Mouse (Mus musculus): ENCODE measurements at regions not wholly inside any gene's neighbourhood (a gene's known extent, or its start where the extent isn't known, plus 50 kb on each side); places are given as distances from the start of the nearest gene placed in this dataset.

DNA sequence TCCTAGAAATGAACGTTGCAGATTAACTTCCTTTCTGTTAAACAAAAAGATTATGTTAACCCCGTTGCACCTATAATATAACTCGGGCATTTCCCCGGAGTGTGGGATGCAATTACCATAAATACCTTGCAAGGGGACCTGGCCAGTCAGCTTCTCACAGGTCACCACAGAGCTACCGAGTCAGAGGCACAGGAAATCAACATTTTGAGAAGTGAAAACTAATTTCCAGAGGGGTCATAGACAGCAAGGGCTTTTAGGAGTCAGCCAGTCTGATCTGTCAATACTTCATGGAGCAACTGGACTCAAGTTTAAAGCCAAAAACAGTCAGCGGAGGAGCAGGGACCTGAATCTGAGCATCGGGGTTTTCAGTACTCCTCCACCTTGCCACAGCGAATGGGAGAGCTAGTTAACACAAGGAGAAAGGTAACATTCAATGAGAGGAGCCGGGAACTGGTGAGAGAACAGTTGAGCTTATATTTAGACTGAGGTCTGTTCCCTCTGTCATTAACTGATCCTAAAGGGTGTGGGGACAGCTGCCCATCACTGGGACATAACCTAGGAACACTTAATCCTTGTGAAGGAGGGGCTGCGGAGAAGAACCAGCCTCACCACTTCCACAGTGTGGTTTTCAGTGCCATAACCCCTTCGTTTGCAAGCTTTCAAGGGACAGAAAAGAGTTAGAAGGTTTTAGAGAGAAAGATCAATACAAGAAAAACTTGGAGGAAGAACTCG lies 105.9 kb downstream of the Nufip1 start:
- peak overlapping the region; percentile 42; the same call in 1 of the 2 replicates for H3K27ac ChIP-seq (replicated peaks)
- no peak overlapping the region for H3K4me3 ChIP-seq (ENCODE audit: low read depth, low read length)
- ATAC-seq (ENCODE audit: low FRiP score, low TSS enrichment) (no peak), DNase-seq (ENCODE audit: low spot score) (no peak)
- WGBS: 58% methylated on average over 12 of the region's 12 CpGs
- H3K9ac ChIP-seq (ENCODE audit: low read length): no peak overlapping the region
- no peaks in the 10 kb centered on the region for H3K9me3 ChIP-seq (ENCODE audit: control insufficient read depth, low read length)
- TF ChIP-seq EP300 (optimal IDR thresholded peaks at IDR 0.05) (no peak), CTCF (IDR thresholded peaks at IDR 0.05; ENCODE audit: low read depth) (no peak)
- H3K27me3 ChIP-seq (ENCODE audit: control insufficient read depth, insufficient read depth, low read length): no peaks in the 10 kb centered on the region
- no peak overlapping the region for H3K4me2 ChIP-seq (replicated peaks; ENCODE audit: low read depth)
- no peaks in the 10 kb centered on the region for H3K36me3 ChIP-seq (ENCODE audit: control insufficient read depth, insufficient read depth, low read length)
- no peaks in the 10 kb centered on the region for H3K4me1 ChIP-seq (replicated peaks; ENCODE audit: control insufficient read depth, insufficient read depth)

DNA sequence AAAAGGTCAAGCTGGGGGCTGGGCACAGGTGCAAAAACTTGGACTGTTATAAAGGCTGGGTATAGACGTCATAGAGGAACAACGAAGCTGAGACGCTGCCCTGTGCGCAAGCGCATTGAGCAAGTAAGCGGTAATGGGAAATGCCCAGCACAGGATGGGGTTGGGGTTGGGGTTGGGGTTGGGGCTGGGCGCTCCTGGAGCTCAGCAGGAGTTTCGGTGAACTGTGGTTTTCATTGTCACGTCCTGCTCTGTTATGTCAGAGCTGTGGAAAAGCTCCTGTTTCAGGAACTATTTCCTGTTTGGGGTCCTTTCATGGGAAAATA lies 106.4 kb downstream of the Nufip1 start:
- H3K9me3 ChIP-seq (ENCODE audit: control insufficient read depth, low read length): no peaks in the 10 kb centered on the region
- no peak overlapping the region for H3K4me2 ChIP-seq (replicated peaks; ENCODE audit: low read depth)
- no peaks in the 10 kb centered on the region for H3K4me1 ChIP-seq (replicated peaks; ENCODE audit: control insufficient read depth, insufficient read depth)
- ATAC-seq (ENCODE audit: low FRiP score, low TSS enrichment): 0 out of 2 replicates have a peak, but pooled peaks have one; percentile 13
- H3K27ac ChIP-seq (replicated peaks): peak overlapping the region; percentile 42
- no peak for TF ChIP-seq CTCF (IDR thresholded peaks at IDR 0.05; ENCODE audit: low read depth)
- no peak for TF ChIP-seq EP300 (optimal IDR thresholded peaks at IDR 0.05)
- WGBS: 63% methylated on average over 9 of the region's 9 CpGs
- no peak for DNase-seq (ENCODE audit: low spot score)
- no peaks in the 10 kb centered on the region for H3K27me3 ChIP-seq (ENCODE audit: control insufficient read depth, insufficient read depth, low read length)
- no peak overlapping the region for H3K9ac ChIP-seq (ENCODE audit: low read length)
- H3K4me3 ChIP-seq (ENCODE audit: low read depth, low read length): no peak overlapping the region
- no peaks in the 10 kb centered on the region for H3K36me3 ChIP-seq (ENCODE audit: control insufficient read depth, insufficient read depth, low read length)

DNA sequence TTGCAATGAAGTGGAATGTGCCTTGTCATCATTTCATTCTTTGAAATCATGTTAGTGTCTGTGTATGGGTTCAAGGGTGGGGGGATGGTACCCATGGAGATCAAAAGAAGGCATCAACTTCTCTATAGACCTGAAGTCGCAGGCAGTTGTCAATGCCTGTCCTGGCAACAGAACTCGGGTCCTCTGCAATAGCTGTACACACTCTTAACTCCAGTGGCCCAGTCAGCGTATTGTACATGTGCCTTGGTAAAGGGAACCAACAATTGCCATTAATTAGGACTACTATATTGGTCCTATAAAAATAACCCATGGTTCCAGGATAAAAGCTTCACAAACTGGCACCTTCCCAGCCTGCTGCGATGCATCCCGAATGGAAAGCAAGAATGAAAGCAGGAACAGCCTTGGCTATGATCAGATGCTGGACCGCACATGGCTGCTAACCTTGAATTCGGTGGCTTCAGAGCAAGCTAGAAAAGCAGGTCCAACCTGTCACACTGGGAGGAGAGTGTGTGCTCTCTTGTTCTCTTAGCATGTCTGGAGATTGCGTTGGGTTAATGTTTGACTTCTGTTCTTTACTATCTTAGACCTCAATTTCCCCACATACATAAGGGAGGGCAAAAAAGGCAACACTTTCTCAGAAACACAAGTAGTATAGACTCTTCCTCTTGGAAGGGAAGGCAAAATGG lies 107.0 kb downstream of the Nufip1 start:
- Histone ChIP-seq H3K4me3 (ENCODE audit: low read depth, low read length) (no peak overlapping the region), H3K9me3 (ENCODE audit: control insufficient read depth, low read length) (no peaks in the 10 kb centered on the region), H3K4me2 (replicated peaks; ENCODE audit: low read depth) (no peak overlapping the region), H3K27ac (replicated peaks) (peak overlapping the region; percentile 42), H3K36me3 (ENCODE audit: control insufficient read depth, insufficient read depth, low read length) (no peaks in the 10 kb centered on the region), H3K27me3 (ENCODE audit: control insufficient read depth, insufficient read depth, low read length) (no peaks in the 10 kb centered on the region), H3K4me1 (replicated peaks; ENCODE audit: control insufficient read depth, insufficient read depth) (peaks cover 5% of the 10 kb centered on the region; the same call in 1 of the 2 replicates), H3K9ac (ENCODE audit: low read length) (no peak overlapping the region)
- WGBS: 65% methylated on average over 8 of the region's 8 CpGs
- peak; percentile 64 for TF ChIP-seq EP300 (optimal IDR thresholded peaks at IDR 0.05)
- no peak for TF ChIP-seq CTCF (IDR thresholded peaks at IDR 0.05; ENCODE audit: low read depth)
- peak; percentile 88 for DNase-seq (ENCODE audit: low spot score)
- ATAC-seq (ENCODE audit: low FRiP score, low TSS enrichment): peak; percentile 83

DNA sequence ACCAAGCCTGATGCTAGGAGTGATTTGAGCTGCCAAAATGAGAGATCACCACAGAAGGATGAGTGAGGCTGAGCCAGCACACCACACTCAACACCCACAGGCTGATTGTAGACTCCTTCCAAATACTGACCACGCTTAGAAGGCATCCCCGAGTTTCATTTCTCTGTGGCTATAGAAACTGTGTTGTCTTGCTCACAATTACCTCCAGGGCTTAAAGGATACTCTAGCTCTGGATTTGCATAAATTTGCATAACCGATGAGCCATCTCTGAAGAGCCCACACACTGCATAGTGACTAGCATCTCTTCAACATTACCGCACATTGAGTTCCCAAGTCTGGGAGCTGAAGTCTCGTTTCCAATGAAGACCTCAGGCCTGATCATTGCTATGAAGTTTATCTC lies 110.3 kb downstream of the Nufip1 start:
- DNase-seq (ENCODE audit: low spot score) (no peak), ATAC-seq (ENCODE audit: low FRiP score, low TSS enrichment) (no peak)
- Histone ChIP-seq H3K4me1 (replicated peaks; ENCODE audit: control insufficient read depth, insufficient read depth) (peaks cover 6% of the 10 kb centered on the region; the same call in 1 of the 2 replicates), H3K36me3 (ENCODE audit: control insufficient read depth, insufficient read depth, low read length) (no peaks in the 10 kb centered on the region), H3K9me3 (ENCODE audit: control insufficient read depth, low read length) (no peaks in the 10 kb centered on the region), H3K4me2 (replicated peaks; ENCODE audit: low read depth) (no peak overlapping the region), H3K4me3 (ENCODE audit: low read depth, low read length) (no peak overlapping the region), H3K27me3 (ENCODE audit: control insufficient read depth, insufficient read depth, low read length) (no peaks in the 10 kb centered on the region), H3K9ac (ENCODE audit: low read length) (no peak overlapping the region), H3K27ac (replicated peaks) (no peak overlapping the region)
- WGBS: 79% methylated on average over 5 of the region's 5 CpGs
- TF ChIP-seq CTCF (IDR thresholded peaks at IDR 0.05; ENCODE audit: low read depth): no peak
- no peak for TF ChIP-seq EP300 (optimal IDR thresholded peaks at IDR 0.05)

DNA sequence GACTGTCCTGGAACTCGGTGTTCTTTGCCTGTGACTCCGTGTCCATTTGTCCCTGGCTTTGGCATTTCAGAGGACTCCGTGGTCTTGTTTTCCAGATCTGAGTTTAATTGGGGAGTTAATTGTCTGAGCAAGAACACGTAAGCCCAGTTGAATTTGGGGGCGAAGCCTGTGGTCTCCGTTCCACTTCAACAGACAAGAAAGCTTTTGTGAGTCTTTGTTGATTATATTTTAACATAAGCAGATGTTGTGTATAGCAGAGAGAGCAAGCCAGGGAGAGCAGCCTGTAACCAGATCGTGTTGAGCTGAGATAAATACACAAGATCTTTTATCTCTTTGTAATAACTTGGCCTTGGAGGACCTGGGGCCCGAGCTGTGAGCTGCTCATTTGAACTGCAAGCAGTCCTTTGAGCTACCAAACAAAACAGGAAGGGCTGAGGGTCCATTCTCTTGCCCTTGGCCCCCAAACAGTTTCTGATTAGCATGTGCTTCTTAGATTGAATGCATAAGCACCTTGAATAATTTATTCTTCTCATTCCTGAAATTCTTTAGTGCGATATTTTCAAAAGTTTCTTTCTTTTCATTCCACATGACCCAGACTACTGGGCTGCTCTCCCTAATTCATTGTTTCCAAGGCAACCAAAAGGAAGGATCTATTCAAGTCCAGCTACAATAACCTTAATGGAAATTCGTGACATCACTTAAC lies 111.1 kb downstream of the Nufip1 start:
- H3K27ac ChIP-seq (replicated peaks): no peak overlapping the region
- H3K4me2 ChIP-seq (replicated peaks; ENCODE audit: low read depth): no peak overlapping the region
- H3K9me3 ChIP-seq (ENCODE audit: control insufficient read depth, low read length): no peaks in the 10 kb centered on the region
- no peaks in the 10 kb centered on the region for H3K36me3 ChIP-seq (ENCODE audit: control insufficient read depth, insufficient read depth, low read length)
- H3K27me3 ChIP-seq (ENCODE audit: control insufficient read depth, insufficient read depth, low read length): no peaks in the 10 kb centered on the region
- no peak overlapping the region for H3K4me3 ChIP-seq (ENCODE audit: low read depth, low read length)
- no peak overlapping the region for H3K9ac ChIP-seq (ENCODE audit: low read length)
- ATAC-seq (ENCODE audit: low FRiP score, low TSS enrichment): no peak
- WGBS: 43% methylated on average over 10 of the region's 10 CpGs
- TF ChIP-seq EP300 (optimal IDR thresholded peaks at IDR 0.05): no peak
- TF ChIP-seq CTCF (IDR thresholded peaks at IDR 0.05; ENCODE audit: low read depth): no peak
- peaks cover 6% of the 10 kb centered on the region; the same call in 1 of the 2 replicates for H3K4me1 ChIP-seq (replicated peaks; ENCODE audit: control insufficient read depth, insufficient read depth)
- DNase-seq (ENCODE audit: low spot score): no peak

DNA sequence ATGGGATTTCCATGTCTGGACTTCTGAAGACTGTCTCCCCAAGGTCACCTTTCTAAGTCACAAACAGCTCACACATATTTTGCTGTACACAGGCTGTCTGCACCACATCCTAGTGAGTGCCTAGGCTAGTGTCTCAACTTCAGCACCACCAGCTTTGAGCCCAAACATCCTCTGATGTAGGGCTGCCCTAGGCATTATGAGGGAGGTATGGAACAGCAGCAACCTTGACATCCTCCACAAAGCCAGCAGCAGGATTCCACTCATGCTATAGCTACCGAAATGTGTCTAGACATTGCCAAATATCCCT lies 111.6 kb downstream of the Nufip1 start:
- no peak for ATAC-seq (ENCODE audit: low FRiP score, low TSS enrichment)
- Histone ChIP-seq H3K27ac (replicated peaks) (peak overlapping the region; percentile 40; the same call in 1 of the 2 replicates), H3K4me3 (ENCODE audit: low read depth, low read length) (no peak overlapping the region), H3K4me2 (replicated peaks; ENCODE audit: low read depth) (no peak overlapping the region), H3K9me3 (ENCODE audit: control insufficient read depth, low read length) (no peaks in the 10 kb centered on the region), H3K27me3 (ENCODE audit: control insufficient read depth, insufficient read depth, low read length) (no peaks in the 10 kb centered on the region), H3K36me3 (ENCODE audit: control insufficient read depth, insufficient read depth, low read length) (no peaks in the 10 kb centered on the region), H3K4me1 (replicated peaks; ENCODE audit: control insufficient read depth, insufficient read depth) (peaks cover 6% of the 10 kb centered on the region; the same call in 1 of the 2 replicates), H3K9ac (ENCODE audit: low read length) (no peak overlapping the region)
- TF ChIP-seq EP300 (optimal IDR thresholded peaks at IDR 0.05): no peak
- no peak for TF ChIP-seq CTCF (IDR thresholded peaks at IDR 0.05; ENCODE audit: low read depth)
- WGBS: 96% methylated on average over 1 of the region's 1 CpGs
- no peak for DNase-seq (ENCODE audit: low spot score)

Measured in stomach, postnatal 0 days (tissue).